Mouse (Mus musculus): ENCODE results near the gene Pofut2. TPM values are rescaled to one million over a fixed set of nuclear protein-coding genes. Genes with fewer than 3 reads are reported as not detected.

The Pofut2 gene
- polyA plus RNA-seq (2017; shearing (Covaris generic)), result 46.2 TPM

DNA sequence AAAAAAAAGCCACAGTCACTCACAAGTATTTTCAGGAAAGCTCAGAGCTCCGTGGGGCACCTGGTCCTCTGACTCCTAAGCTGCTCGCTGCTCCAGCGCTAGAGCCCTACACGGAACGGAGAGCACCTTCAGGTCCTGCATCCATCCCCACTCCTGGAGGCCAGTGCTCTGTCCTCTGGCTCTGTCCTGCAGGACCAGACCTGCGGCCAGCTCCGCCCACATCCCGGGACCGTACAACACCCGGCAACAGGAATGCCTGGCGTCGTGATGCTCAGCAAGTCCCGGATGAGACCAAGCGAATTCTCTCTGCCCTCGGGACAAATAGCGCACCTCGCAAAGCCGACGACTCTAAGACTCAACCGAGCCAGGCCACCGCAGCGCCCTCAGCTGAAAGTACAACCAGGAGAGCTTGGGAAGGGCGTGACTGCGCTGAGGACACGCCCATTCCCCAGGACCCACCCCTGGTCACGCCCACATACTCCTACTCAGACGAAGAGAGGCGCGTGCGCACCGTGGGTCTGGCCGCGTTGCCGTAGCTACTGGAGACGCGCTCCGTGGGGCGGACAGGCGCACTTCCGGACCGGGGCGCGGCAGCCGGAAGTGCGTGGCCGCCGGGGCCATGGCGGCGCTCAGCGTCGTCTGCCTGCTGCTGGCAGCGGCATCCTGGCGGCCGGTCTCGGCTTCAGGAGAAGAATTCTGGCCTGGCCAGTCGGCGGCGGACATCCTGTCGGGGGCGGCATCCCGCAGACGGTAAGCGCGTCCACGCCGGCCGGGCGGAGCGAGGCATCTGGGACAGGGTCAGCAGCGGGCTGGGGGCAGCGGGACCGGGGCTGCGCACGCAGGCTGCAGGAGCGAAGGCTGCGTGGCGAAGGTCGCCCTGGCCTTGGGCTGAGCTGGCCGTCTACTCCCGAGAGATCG is at the start of gene Pofut2:
Pofut2 (plus strand) TSS at position 515 of the 918 bp plus-strand sequence.

Other genes with a start within 250 kb of the Pofut2 start
- gene Slc19a1, start 227.0 kb upstream of the Pofut2 start, polyA plus RNA-seq (2017; shearing (Covaris generic)), result 18.7 TPM
- gene Col18a1, start 92.7 kb upstream of the Pofut2 start, polyA plus RNA-seq (2017; shearing (Covaris generic)), result not detected
- gene Adarb1, start 159.1 kb downstream of the Pofut2 start, polyA plus RNA-seq (2017; shearing (Covaris generic)), result 1.3 TPM

Measured in effector memory CD4-positive, alpha-beta T cell, adult 7 months (primary cell).